Mouse (Mus musculus) embryonic fibroblast, embryonic 13.5 days (primary cell): Measurements from ENCODE around the gene Atp13a3. TPM values are rescaled to one million over a fixed set of nuclear protein-coding genes. Genes with fewer than 3 reads are reported as not detected.
"Not testable (repeated sequence)": the region's sequence is repeated elsewhere in the genome, so short reads cannot be mapped to it uniquely, and the experiment has no call there.

Source experiments
- H3K27ac ChIP-seq: 2 replicates; pipeline ENCODE4 v1.5.1; 2012; ENCODE audit warnings: low read length, control low read depth, inconsistent platforms; ENCODE audit not compliant: insufficient read depth
- H3K4me1 ChIP-seq: 2 replicates; pipeline ENCODE4 v1.6.1; 2011; ENCODE audit warnings: low read length; ENCODE audit not compliant: control insufficient read depth, insufficient read depth
- H3K4me3 ChIP-seq: 2 replicates; pipeline ENCODE4 v1.5.1; 2011; ENCODE audit warnings: mild to moderate bottlenecking, control low read depth, low read length; ENCODE audit not compliant: insufficient read depth
- CTCF ChIP-seq: IDR thresholded peaks from 2 replicates; pipeline ENCODE4 v1.5.1; 2011; ENCODE audit warnings: mild to moderate bottlenecking, control low read depth, low read length, moderate library complexity, borderline replicate concordance; ENCODE audit not compliant: insufficient read depth
- POLR2A ChIP-seq: IDR thresholded peaks from 2 replicates; pipeline ENCODE4 v1.6.1; 2011; ENCODE audit warnings: low read depth, mild to moderate bottlenecking, control low read depth, low read length, moderate library complexity
- polyA plus RNA-seq: library from polyadenylated mRNA; stranded (reverse); fragments of >200 nt; gene quantifications from 2 replicates; pipeline ENCODE4 v1.2.4, GENCODE M21; 2011; ENCODE audit warnings: low read depth; ENCODE audit not compliant: missing spikeins, insufficient read length

The Atp13a3 gene
- polyA plus RNA-seq, 1 experiment: 103 TPM

GRCm38 (mm10) chr16:30367395-30367794 is 38.4 kb downstream of the Atp13a3 start:
- H3K4me1 ChIP-seq: peaks cover 1% of the 10 kb centered on the region; the same call in 1 of the 2 replicates
- H3K4me3 ChIP-seq: no peak overlapping the region
- H3K27ac ChIP-seq: no peak overlapping the region
- TF ChIP-seq POLR2A (no peak), CTCF (no peak)

GRCm38 (mm10) chr16:30364604-30365003 is 41.2 kb downstream of the Atp13a3 start:
- Histone ChIP-seq H3K27ac (0 out of 2 replicates have a peak overlapping the region, but pooled peaks have one; percentile 19), H3K4me1 (peaks cover 2% of the 10 kb centered on the region; the same call in 1 of the 2 replicates), H3K4me3 (no peak overlapping the region)
- TF ChIP-seq POLR2A (no peak), CTCF (no peak)

- peaks cover 2% of the 10 kb centered on the region; the same call in 1 of the 2 replicates for H3K4me1 ChIP-seq
- TF ChIP-seq POLR2A (no peak), CTCF (no peak)
- no peak overlapping the region for H3K4me3 ChIP-seq
- H3K27ac ChIP-seq: no peak overlapping the region
Measured at GRCm38 (mm10) chr16:30362528-30362927, 43.2 kb downstream of the Atp13a3 start.

- not testable (repeated sequence) for H3K4me3 ChIP-seq, H3K27ac ChIP-seq, H3K4me1 ChIP-seq
Measured at GRCm38 (mm10) chr16:30353489-30353888, 52.3 kb downstream of the Atp13a3 start.

GRCm38 (mm10) chr16:30314236-30314635 is 91.5 kb downstream of the Atp13a3 start:
- Histone ChIP-seq H3K4me3 (no peak overlapping the region), H3K27ac (no peak overlapping the region), H3K4me1 (no peaks in the 10 kb centered on the region)
- TF ChIP-seq CTCF: no peak
- no peak for TF ChIP-seq POLR2A

- H3K27ac ChIP-seq: no peak within 1 kb of the TSS
- TF ChIP-seq POLR2A (no peak), CTCF (no peak)
- H3K4me1 ChIP-seq: no peaks in the 10 kb centered on the region
- H3K4me3 ChIP-seq: no peak within 1 kb of the TSS
Measured at GRCm38 (mm10) chr16:30310647-30311046, 95.1 kb downstream of the Atp13a3 start, which contains the start of gene Gp5. TSS of gene Gp5 (minus strand) at chr16:30310779.

GRCm38 (mm10) chr16:30310171-30310515 is 95.6 kb downstream of the Atp13a3 start:
- TF ChIP-seq CTCF: no peak
- TF ChIP-seq POLR2A: no peak
- Histone ChIP-seq H3K4me3 (no peak overlapping the region), H3K4me1 (no peaks in the 10 kb centered on the region), H3K27ac (no peak overlapping the region)

GRCm38 (mm10) chr16:30309395-30310170 is 96.2 kb downstream of the Atp13a3 start:
- Histone ChIP-seq H3K4me3 (no peak overlapping the region), H3K27ac (no peak overlapping the region), H3K4me1 (no peaks in the 10 kb centered on the region)
- TF ChIP-seq POLR2A (no peak), CTCF (no peak)

GRCm38 (mm10) chr16:30308616-30309394 is 97.0 kb downstream of the Atp13a3 start:
- Histone ChIP-seq H3K4me3 (peak overlapping the region; percentile 24), H3K4me1 (no peaks in the 10 kb centered on the region), H3K27ac (no peak overlapping the region)
- TF ChIP-seq CTCF (no peak), POLR2A (no peak)
